Mouse (Mus musculus) left cerebral cortex, adult 2 months (tissue): Measurements from ENCODE around the gene Adamts9. TPM values are rescaled to one million over a fixed set of nuclear protein-coding genes. Genes with fewer than 3 reads are reported as not detected.
A peak's percentile ranks its signal among the peaks of the same experiment; 100 is the strongest.

Experiments
- DNase-seq, 2 experiments: peaks; one replicate each; pipeline ENCODE4 v3.0.0; 2021 to 2022; ENCODE audit warnings: low spot score in 2 of 2, mixed read lengths in 1 of 2; ENCODE audit errors: extremely low spot score in 1 of 2
- H3K27ac ChIP-seq: fragments of 200-600 bp; 2 replicates; pipeline ENCODE4 v1.8.1; 2022
- H3K4me3 ChIP-seq: fragments of 200-600 bp; 2 replicates; pipeline ENCODE4 v1.8.1; 2022
- CTCF ChIP-seq: fragments of 200-600 bp; IDR thresholded peaks from 2 replicates; pipeline ENCODE4 v1.8.1; 2022; ENCODE audit warnings: antibody characterized with exemption, mild to moderate bottlenecking, moderate library complexity
- intact Hi-C: fragments of 180-260 bp; cut with DNase I; formaldehyde crosslinking; loops from one replicate; pipeline ENCODE4 v1.15.1; 2025
- total RNA-seq, 2 experiments: library from RNA; stranded (reverse); gene quantifications; 2 replicates each; pipeline ENCODE4 v1.2.3; 2021

The Adamts9 gene
- total RNA-seq, 2 experiments from 2014 or later: 2.8 to 3.9 TPM

DNA sequence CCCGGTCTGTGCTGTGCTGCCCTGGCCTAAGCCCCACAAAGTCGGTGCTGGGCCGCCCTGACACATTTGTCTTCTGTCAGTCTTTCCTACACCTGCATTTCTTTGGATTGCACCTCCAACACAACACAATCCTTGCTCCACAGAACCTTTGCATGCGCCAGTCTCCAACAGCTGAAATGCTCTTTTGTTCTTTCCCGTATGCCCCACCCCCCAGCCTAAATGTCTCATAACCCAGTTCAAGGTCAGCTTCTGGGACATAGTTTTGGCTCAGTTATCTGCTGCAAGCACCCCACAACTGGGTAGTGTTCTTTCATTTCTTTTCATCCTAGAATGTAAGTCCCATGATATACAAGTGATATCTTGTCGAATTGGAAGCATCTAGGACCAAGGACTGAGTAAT is 161.8 kb downstream of the Adamts9 start:
- intact Hi-C loops: loop anchor here (5.0 to 10.0 kb wide), 2 partner anchors 936 to 1203 kb away; no protein-coding TSS in a partner anchor
- TF ChIP-seq CTCF: no peak
- no peak for DNase-seq
- no peak overlapping the region for H3K4me3 ChIP-seq
- no peak overlapping the region for H3K27ac ChIP-seq

DNA sequence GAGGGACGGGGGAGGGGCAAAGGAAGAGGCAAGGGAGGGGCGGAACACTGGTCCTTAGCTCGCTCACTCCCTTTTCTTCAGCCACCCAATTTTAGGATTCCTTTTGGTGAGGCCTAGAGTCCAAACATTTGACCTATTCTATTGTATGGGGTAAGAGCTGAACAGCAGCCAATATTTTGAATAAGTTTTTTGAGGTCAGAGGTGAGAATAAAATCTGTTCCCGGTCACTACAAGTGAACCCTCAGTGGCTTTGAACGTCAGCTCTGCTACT is 163.4 kb downstream of the Adamts9 start:
- intact Hi-C loops: loop anchor here (5.0 to 10.0 kb wide), 2 partner anchors 937 to 1205 kb away; no protein-coding TSS in a partner anchor
- no peak overlapping the region for H3K4me3 ChIP-seq
- TF ChIP-seq CTCF: no peak
- H3K27ac ChIP-seq: no peak overlapping the region
- no peak for DNase-seq

DNA sequence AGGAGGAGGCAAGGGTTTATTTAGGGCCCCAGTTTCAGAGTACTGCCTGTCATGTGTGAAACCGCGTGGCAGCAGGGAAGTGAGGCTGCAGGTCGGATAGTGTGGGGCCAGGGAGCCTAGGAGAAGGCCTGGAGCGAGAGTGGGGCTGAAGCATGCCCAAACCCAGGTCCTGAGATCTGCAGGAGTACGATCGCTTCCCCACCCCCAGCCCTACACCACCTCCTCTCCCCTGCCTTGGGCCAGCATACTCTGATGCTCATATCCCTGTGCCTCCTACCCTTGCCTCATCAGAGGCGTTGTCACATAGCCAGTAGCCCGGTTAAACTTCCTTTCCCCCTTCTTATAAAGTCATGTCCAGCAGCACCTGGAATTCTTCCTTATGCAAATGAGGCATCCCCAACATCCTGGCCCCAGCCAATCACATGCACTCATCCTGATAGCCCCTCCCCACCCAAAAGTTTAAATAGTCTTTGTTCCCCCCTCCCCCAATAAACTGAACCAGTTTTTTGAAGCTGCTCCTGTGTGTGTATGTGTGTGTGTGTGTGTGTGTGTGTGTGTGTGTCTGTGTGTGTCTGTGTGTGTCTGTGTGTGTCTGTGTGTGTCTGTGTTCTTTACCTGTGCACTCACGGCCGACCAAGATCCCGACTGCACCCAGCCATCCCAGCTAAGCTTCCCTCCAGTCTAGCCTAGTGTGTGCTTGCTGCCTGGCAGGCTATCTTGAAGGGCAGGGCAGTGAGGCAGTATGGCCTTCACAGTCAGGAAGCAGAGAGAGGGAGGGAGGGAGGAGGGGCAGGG is 164.0 kb downstream of the Adamts9 start:
- DNase-seq: no peak
- no peak for TF ChIP-seq CTCF
- no peak overlapping the region for H3K27ac ChIP-seq
- no peak overlapping the region for H3K4me3 ChIP-seq
- intact Hi-C loops: no loop called here

DNA sequence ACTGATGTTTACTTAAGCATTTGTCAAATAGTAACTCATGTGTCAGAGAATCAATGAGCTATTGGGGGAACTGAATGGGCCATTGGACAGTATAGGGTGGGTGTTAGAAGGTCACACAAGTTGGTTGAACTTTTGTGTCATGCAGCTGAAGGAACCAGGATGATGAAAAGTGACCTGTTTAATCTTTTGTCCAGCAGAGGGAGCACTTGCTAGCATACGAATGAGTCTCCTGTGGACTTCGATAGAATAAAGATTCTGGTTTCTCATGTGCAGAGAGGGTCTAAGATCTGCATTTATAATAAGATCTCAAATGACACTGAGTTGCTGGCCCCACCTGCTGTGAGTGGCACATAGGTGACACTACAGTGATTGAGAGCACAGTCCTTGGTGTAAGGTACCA is 166.9 kb downstream of the Adamts9 start:
- H3K27ac ChIP-seq: no peak overlapping the region
- no peak overlapping the region for H3K4me3 ChIP-seq
- DNase-seq: no peak
- peak; percentile 83 for TF ChIP-seq CTCF
- intact Hi-C loops: no loop called here

DNA sequence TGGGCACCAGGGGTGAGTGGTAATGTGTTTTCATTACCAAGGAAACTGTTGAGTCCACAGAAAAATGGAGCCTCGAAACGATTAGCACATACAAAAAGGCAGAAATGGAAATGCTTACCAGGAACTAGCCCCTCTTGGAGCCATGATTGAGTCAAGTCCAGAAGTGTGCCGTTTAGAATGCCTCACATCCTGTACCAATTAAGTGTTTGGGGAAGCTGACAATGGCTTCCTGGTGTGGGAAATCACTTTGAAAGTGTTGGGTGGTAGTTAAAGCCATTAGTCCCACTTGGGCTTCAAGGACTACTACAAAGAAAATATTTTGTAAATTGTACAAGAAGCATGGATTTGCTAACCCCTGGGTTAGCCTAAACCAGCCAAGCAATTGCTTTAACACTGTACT is 180.9 kb downstream of the Adamts9 start:
- no peak overlapping the region for H3K4me3 ChIP-seq
- no peak for DNase-seq
- no peak overlapping the region for H3K27ac ChIP-seq
- intact Hi-C loops: no loop called here
- TF ChIP-seq CTCF: no peak

DNA sequence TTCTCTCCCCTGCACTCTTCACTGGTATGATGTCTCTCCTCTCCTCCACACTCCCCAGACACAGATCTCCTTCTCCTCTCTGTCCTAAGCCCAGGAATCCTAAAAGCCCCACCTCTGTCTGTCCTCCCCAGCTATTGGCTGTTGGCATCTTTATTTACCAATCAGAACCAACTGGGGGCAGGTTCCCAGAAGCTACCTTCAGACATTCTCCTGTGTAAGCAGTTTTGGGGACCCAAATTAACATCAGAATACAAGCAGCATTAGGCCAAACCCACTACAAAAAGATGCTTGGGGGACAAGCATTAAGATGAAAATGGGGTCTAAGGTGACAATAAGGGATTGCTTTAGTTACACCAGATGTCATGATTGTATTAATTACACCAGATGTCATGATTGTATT is 183.7 kb downstream of the Adamts9 start:
- intact Hi-C loops: no loop called here
- no peak for DNase-seq
- no peak overlapping the region for H3K4me3 ChIP-seq

DNA sequence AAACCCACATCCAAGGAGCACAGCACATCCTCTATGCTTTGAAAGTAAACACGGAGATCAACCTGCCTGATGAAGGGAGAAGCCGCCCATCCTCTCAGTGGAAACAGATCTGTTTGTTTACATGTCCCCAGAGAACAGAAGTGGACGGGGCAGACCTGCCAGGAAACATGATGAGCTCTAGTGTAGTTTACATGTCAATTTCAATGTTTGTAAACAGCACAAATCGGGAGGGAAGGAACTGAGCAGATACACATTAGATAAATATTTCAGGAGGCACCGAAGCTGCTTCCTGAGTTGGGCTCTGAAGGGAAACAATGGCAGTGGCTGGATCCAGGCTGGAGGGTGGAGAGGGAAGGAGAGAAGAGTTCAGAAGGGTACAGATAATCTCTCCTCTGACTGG is 187.5 kb downstream of the Adamts9 start:
- H3K27ac ChIP-seq: no peak overlapping the region
- no peak for TF ChIP-seq CTCF
- no peak overlapping the region for H3K4me3 ChIP-seq
- DNase-seq: no peak
- intact Hi-C loops: no loop called here

More for the DNA sequence above, 183.7 kb downstream of the Adamts9 start:
- TF ChIP-seq CTCF: no peak
- H3K27ac ChIP-seq: no peak overlapping the region

DNA sequence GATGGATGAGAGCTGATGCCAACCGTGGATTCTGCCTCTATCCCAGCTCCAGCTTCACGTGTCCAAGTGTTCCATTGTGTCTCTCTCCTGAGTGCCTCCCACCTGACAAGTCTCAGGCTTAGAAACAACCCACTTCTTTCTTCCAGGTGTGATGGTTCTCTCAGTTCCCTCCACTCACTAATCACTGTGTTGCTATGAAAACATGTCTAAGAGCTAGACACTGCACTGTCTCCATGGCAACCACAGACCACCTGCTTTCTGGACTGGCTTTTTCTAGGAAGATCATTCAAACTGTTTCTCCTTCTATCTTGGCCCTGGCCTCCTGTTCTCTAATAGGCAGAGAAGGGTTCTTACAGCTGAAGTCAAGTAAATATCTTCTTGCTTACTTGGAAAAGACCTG is 190.6 kb downstream of the Adamts9 start:
- DNase-seq: no peak
- Histone ChIP-seq H3K4me3 (no peak overlapping the region), H3K27ac (no peak overlapping the region)
- intact Hi-C loops: no loop called here
- no peak for TF ChIP-seq CTCF

DNA sequence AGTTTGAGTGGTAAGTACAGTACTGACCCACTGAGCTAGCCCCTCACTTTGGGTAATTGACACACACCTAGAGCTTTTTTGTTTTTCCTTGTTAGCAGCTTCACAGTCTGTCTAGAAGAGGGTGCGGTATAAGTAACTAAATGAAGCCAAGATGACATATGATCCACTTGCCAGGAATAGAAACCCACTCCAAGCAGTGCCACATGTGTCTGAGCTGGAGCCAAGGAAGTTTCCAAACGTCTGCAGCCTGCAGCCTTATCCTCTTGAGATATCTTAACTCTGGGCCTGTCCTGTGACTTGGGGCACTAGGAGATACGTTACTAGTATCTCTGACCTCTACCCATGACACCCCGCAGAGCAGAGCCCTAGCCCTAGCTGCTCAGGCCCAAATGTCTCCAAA is 193.9 kb downstream of the Adamts9 start:
- no peak for DNase-seq
- no peak for TF ChIP-seq CTCF
- intact Hi-C loops: no loop called here
- no peak overlapping the region for H3K27ac ChIP-seq
- H3K4me3 ChIP-seq: no peak overlapping the region

DNA sequence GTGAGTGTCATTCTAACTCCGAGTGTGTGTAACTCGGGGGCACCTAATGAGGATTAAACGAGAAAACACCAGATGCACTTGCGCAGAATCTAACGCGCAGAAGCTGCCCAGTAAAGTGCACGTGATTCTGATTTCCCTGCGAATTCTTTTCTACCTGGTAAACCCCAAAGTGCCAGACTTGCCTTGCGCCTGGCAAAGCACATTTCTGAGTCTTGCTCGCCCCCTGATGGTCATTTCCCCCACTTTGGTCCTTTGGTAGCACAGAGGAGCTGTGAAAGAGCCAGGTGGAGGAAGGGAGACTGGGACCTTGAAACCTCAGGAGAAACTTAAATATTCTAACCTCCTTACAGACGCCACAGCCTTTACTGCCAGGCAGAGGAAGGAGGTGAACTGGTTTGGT is 199.7 kb downstream of the Adamts9 start:
- Histone ChIP-seq H3K27ac (peak overlapping the region; percentile 71), H3K4me3 (peak overlapping the region; percentile 34)
- DNase-seq: peak; percentile 82 to 87
- TF ChIP-seq CTCF: peak; percentile 78
- intact Hi-C loops: loop anchor here (1.0 to 5.0 kb wide), 2 partner anchors 457 to 526 kb away; no protein-coding TSS in a partner anchor

DNA sequence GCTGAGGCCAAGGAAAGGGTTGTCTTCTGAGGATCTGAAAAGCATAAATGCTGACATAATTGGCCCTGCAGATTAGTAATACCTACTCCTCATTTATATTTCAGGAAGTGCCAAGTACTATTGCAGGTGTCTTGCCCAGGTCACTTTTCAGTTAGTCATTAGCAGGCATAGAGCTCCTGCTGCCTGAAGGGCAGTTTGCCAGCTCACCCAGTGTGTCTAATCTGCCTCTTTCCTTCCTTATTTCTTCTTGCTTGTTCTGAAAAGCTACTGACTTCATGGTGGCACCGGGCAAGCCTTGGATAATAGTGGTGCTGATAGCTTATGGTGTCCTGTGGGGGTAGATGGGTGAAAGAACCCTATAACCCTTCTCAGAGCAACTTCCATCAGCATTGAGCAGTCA is 206.2 kb downstream of the Adamts9 start:
- Histone ChIP-seq H3K27ac (no peak overlapping the region; the same call in 1 of the 2 replicates), H3K4me3 (no peak overlapping the region)
- intact Hi-C loops: no loop called here
- no peak for DNase-seq
- TF ChIP-seq CTCF: no peak

DNA sequence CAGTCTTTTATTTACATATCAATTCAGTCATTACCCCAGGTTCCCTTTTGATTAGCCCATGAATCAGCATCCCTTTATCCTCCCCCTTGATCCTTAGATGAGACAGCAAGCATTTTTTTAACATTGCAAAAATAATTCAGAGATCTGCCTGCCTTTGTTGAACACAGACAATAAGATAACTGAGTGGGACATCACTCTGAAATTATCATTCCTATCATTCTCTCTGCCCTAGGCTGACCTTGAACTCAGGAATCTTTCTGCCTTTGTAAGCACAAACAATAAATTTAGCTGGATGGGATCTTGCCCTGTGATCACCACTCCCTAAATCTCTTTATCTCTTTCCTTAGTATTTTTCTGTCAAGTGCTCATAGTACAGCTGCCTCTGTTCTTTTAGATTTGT is 209.6 kb downstream of the Adamts9 start:
- intact Hi-C loops: no loop called here
- no peak overlapping the region for H3K27ac ChIP-seq

DNA sequence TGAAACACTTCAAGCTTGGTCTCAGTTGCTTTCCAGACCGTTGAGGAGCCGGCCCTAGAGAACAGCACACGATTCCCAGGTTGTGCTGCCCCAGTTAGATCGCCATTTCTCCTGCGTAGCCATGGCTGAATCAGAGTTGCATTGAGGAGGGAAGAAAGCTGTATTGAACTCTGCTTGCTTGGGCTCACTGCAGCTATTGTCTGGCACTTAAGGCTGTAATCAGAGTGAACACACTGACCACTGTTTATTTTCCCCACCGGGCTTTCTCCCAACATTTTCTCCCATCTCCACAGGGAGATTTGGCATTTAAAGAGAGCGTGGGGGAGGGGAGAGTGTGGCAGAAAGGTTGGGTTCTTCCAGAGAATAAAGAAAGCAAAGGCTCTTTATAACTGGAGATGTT is 214.8 kb downstream of the Adamts9 start:
- H3K4me3 ChIP-seq: no peak overlapping the region
- intact Hi-C loops: loop anchor here (1.0 to 5.0 kb wide), 5 partner anchors 52 to 441 kb away; no protein-coding TSS in a partner anchor
- no peak for TF ChIP-seq CTCF
- DNase-seq: no peak
- peak overlapping the region; percentile 86 for H3K27ac ChIP-seq

More for the DNA sequence above, 209.6 kb downstream of the Adamts9 start:
- DNase-seq: no peak
- TF ChIP-seq CTCF: no peak
- H3K4me3 ChIP-seq: no peak overlapping the region
